Mouse (Mus musculus) mouse trophoblast stem cell (cell line): ENCODE data around the gene Rad21l.

Experiments
- in situ Hi-C, 2 experiments: fragments of 300-500 bp; cut with MseI, MboI; formaldehyde crosslinking; loops; 2 replicates in 1 of 2; 3 replicates in 1 of 2; pipeline ENCODE4 v1.15.1; 2025

Gene Rad21l

DNA sequence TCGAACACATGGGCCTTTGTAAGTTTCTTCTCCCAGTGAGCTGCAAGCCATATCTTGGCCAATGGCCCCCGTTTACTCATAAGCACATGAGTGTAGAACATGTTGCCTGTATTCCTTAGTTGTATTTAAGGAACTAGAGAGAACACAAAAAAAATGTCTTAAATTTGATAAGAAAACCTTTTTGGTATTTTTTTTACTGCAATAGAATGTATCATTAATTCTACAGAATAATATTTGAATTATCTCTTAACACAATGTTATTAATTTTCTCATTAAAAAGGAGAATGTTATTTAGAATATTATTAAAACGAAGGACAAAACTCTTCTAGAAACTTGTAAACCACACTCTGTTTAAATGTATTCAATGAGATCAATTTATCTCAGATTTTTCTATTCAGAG lies at the start of gene Rad21l:
Rad21l (minus strand) TSS at position 101 of the 400 bp plus-strand sequence.
- in situ Hi-C loops, result no loop called here

DNA sequence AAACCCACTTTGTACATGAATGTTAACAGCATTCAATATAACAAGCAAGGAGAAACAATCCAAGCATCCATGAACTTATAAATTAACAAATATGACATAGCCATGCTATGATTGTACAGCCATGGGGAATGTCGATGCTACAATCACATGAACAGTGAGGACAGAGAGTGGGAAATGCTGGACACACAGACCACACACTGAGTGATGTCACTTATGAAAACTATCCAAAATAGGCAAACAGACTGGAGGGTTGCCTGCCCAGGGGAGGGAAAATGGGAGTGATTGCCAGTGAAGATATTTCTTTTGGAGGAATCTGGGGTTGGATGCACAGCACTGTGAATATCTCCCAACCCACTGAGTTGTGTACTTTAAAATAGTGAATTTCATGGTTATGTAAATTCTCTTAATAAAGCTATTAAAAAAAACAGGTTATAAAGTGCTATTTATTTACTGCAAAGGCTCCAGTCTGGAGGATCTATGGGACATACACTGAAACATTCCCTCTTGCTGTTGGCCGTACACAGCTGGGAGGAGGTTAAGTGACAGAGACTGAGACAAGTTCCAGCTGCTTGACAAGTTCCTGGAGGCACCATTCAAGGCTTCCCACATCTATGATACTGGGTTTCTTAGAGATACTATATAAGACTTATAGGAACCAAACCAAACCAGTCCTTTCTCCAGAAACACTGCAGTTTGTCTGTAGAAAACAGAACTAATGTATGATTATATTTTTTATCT lies 48.2 kb upstream of the Rad21l start:
- in situ Hi-C loops, result no loop called here

DNA sequence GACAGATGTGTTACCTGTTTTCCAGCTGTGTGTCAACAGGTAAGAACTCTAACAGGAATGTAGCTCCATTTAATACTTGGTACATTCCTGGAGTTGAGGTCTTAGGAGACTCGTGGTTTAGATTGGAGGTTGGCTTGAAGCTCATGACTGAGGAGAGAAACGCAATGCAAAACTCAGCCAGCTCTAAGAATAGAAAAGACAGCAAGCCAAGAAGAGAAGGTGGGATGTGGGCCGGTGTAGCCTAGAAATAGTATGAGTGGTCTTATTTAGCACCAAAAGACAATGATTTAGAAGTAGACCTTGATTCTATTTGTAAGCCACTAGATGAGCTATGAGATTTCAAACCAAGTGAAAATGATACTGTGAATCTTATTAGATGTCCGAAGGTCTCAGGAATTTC lies 47.2 kb upstream of the Rad21l start:
- in situ Hi-C loops, result no loop called here

DNA sequence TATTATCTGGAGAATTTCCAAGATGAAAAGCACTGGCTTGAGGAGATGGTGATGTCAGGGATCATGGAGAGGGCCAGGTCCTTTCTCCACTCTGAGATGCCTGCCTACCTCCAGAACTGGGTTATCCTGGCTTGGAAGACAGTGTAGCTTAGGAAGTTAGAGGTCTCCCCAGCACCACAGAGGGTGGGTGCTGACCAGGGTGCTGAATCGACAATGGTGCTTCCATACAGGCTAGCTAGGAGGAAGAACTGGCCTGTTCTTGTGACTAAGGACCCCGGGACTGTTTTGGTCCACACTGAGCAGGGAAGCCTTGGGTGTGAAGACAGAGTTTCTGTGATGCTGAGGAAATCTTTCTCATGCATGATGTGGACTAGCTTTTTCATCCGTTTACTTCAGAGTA lies 44.3 kb upstream of the Rad21l start:
- in situ Hi-C loops, result no loop called here

DNA sequence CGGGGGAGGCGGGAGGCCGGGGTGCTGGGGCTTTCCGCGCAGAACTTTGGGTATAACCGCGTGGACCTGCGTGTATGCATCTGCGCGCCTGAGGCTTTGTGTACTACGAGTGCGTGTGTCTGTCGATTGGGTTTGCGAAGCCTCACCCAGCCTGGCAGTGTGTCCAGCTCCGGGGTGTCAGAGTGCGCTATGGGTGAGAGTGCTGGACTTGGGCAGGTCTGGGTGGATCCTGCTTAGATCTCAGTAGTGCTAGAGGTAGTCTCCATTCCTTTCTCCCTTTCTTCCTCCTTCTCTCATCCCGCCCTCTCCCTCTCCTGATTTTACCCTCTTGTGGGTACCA lies 34.5 kb upstream of the Rad21l start:
- in situ Hi-C loops, result no loop called here

DNA sequence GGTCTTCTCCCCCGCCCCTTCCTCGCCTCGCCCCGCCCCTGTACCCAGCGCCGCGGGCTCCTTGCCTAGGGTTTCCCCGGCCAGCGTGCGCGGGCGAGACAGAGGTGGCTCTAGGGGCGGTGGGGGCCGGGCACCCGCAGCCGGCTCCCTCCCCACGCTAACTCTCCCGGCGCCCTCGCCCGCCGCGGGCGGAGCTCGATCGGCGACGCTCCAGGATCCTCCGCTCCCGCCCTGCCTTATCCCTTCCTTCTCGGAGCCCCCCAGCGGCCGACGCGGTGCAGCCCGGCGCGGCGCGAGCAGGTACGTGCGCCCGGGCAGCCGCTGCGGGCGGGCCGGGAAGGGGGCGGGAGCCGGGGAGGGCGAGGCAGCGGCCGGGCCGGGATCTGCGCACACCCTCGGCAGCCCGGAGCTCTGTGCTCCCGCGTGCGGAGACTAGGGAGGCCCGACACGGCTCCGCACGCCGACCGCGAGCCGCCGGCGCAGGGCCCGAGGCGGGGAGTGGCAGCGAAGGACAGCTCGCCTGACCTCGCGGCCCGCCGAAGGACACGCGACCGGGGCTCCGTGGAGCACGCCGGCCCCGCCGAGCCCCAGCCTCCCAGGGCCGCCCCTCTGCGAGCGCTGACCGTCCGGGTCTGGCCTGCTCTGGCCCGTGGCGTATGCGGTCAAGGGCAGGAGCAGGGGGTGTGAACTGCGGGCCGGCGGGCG lies 34.0 kb upstream of the Rad21l start:
- in situ Hi-C loops, result no loop called here

DNA sequence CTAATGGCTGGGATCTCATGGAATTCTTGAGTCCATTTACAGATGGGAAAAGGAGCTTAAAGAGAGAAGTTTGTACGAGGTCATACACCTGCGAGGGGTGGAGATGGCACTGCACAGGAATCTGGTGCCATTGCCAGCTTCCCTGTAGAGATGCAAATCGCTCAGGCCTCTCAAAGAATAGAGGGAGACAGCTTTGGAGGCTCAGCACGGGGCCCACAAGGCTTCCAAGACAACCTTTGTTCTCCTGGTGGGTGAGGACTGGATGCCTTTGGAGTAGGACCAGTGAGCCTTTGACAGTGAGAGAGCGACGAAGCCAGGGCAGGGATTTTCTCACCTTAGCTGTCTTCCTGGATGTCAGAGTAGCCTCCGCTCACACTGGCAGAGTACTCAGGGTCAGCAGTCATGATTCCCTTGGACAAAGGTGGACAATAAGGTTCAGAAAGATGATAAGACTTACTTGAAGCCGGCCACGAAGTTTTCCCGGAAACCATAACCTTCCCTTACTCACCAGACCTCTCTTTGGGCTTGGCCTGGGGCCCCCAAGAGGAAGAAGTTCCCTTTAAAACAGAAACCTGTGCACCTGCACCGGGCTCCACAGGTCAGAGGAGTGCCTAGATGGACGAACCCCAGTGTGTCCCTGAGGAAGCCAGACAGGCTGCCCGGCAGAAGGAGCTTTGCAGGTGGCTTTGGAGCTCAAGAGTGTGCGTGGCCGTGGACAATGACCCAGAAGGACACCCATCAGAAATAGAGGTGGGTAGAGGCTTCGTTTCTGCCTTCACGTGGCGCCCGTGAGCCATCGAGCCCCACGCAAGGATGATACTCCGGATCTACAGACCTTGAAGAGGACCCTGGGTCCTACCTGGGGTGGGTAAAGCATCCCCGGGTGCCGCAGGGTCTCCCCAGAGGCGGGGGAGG lies 33.2 kb upstream of the Rad21l start, which contains the start of gene Tmem74b:
Tmem74b (plus strand) TSS at position 778 of the 915 bp plus-strand sequence.
- in situ Hi-C loops, result no loop called here

DNA sequence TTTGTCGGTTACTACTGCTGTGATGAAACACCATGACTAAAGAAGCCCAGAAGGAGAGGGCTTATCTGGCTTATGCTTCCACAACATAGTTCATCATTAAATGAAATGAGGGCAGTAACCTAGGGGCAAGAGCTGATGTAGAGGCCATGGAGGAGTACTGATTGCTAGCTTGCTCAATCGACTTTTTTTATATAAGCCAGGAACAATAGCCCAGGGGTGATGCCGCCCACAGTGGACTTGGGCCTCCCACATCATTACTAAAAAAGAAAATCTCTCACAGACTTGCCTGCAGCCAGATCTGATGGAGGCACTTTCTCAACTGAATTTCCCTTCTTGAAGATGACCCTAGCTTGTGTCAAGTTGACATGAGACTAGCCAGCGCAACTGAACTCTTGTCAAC lies 14.6 kb upstream of the Rad21l start:
- in situ Hi-C loops, result no loop called here

DNA sequence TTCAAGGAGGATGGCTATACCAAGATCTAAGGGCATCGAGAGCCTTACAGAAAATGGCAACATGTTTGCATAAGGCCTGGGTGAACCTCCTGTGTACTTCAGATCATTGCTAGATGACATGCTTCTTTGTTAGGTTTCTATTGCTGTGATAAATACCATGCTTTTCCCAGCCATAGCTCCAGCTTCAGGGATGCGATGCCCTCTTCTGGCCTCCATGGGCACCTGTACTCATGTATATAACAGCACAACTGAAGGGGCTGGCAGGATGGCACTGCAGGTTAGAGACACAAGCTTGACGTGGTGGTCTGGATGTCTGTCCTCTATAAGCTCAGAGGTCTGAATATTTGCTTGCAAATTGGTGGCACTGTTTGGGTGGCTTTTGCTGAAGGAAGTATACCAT lies 14.0 kb upstream of the Rad21l start:
- in situ Hi-C loops, result no loop called here

DNA sequence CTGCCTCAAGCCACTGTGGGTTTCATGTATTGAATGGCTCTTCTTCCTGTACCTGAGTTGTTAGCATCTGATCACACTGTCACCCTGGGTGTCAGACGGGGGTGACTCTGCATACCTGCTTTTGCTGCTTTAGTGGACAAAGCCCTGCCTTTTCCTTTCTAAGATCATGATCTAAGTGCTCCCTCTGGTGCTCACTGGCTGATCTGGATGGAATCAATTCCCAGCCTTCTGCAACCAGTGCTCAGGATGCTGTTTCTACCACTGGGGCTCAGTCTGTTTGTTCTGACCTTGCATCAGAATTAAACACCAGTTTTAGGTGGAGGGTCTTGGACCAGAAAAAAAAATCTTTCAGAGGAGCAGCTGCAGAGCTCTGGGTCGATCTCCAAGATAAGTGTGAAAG lies 7.9 kb upstream of the Rad21l start:
- in situ Hi-C loops, result no loop called here

DNA sequence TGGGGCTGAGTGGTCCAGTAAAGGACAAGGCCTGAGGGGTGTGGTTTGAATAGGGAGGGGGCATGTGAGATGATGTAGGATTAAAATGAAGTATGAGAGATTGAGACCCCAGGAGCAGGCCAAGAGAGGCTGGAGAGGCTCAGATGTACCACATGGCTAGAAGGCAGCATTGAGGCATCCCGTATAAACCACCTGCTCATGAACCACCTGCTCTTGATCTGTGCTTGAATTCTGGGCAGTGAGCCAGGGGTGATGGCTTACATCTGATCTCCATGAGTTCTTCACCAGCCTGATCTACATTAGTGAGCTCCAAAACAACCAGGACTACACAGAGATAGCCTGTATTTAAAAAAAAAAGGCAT lies 2.6 kb upstream of the Rad21l start:
- in situ Hi-C loops, result no loop called here

DNA sequence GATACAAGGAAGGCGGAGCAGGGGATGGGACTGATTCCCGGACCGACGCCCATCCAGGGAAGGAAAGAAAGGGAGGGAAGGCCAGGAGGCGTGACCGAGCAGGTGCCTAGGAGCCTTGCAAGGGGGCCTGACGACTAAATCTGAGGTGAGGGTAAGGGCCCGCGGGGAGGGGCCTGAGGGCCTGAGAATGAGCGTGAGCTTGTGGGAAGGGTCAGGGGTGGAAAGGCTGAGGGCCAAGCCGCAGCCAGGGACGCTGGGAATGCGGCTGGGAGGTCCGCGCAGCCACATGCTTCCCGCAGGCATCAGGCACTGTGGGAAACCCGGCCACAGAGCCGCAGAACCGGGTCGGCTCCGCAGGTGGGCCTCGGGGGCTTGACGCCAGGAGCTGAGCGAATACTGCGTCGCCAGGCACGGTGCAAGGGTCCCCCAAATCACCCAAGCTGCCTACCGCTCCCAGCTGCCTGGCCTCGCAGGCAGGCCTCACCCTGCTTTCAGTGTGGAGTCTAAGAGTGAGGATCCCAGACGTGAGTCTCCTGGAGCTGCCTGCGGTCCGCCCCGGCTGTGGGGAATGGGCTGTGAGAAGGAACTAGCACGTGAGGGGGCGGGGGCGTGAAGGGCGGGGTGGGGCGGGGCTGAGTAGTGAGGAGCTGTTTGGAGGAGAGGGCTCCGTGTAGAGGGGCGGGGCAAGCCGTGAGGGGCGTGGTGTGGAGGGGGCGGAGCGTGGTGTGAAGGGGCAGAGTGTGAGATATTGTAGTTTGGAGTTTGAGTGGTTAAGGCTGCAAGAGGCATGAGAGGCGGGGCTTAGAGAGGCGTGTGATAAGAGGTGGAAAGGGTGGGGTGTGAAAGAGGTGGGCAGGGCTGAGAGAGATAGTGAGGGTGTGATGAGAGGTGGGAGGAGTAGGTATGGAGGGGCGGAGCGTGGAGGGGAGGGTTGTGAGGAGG lies 2.0 kb upstream of the Rad21l start:
- in situ Hi-C loops, result no loop called here

DNA sequence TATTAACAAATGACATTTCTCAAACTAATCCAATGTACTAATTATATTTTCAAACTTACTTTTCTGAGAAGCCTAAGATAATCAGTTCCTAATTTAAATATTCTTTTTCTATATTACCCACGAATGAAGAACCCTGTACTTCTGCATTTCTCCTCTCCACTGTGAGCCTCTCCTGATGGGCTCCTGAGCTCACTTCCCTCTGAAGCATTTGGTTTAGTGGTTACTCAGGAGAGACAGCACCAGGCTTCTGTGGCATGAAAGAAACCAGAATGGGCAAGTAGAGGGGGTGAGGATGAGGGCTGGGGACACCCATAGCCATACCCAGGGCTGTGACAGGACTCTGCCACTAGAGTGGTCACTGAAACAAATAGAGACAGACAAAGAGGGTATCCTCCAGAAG lies 16.3 kb downstream of the Rad21l start:
- in situ Hi-C loops, result no loop called here

DNA sequence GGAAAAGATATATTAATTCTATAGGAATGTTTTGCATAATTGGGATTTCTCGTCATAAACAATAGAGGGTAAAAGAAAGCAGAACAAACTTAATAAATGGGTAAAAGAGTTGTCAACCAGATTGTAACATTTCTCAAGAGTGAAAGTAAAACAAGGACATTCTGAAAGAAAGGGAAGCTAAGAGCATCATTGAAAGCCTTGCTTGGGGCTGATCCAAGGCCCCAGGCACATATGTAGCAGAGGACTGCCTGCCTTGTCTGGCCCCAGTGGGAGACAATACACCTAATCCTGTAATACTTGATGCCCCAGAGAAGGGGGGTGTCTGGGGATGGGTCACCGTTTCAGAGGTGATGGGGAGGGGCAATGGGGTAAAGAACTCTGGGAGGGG lies 32.3 kb downstream of the Rad21l start:
- in situ Hi-C loops, result no loop called here

DNA sequence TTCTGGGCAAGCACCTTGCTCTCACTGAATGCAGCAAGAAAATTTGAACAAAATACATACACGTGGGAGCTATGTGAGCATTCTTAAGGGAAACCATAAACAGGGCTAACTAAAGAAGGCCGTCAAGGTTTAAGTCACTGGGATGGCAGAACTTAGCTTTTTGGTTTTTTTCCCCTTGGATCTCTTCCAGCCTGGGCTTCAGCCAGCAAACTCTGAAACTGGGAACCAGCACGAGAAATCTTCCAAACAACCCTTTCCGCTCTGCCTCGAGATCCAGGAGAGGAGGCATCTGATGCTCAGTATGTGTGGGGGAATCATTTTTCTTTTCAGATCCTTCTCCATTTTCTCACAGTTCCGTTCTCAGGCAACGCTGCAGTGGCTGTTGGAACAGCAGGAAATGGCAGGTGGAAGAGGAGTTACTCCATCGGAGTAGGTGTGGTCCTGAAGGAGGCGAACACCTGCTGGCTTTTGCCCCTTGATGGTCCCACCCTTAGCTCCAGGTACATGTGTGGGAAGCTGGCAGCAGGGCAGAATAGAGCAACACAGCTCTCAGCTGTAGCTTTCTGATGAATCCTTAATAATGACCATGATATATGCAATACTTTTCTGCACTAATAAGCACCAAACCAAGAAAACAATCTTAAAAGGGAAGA lies 32.8 kb downstream of the Rad21l start:
- in situ Hi-C loops, result no loop called here

DNA sequence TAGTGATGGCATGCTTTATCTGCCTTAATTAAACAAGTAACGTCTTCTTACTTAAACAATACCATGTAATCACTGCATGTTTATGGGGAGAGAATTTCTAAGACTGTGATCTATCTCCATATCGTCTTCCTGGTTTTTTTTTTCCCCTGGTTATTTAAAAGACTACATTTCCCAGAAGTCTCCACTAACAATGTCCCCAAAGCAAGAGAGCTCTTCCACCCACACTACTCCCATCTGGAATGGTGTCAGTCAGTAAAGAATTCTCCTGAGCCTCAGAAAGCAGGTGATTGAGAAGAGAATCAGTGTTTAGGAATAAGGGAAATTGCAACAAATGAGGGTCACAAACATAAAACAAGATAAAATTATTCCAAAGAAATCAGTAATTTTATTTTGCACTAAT lies 33.4 kb downstream of the Rad21l start:
- in situ Hi-C loops, result no loop called here

DNA sequence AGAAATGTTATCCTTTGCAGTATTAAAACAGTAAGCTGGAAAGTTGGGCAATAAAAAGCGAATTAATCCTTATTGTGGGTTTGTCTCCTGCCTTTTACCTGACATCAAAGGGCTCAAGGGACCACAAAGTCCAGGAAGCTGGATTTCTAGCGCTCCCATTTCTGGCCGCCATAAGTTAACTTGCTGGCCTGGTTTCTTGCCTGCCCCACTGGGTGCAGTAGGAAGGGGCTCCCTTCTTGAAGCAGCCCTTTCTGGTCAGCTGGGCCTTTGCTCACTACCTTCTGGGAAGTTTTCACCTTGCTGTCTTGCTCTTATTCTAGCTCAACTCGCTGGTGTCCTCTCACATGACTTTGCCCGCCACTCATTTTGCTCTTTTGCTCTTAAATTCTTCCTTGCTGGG lies 35.4 kb downstream of the Rad21l start:
- in situ Hi-C loops, result no loop called here

DNA sequence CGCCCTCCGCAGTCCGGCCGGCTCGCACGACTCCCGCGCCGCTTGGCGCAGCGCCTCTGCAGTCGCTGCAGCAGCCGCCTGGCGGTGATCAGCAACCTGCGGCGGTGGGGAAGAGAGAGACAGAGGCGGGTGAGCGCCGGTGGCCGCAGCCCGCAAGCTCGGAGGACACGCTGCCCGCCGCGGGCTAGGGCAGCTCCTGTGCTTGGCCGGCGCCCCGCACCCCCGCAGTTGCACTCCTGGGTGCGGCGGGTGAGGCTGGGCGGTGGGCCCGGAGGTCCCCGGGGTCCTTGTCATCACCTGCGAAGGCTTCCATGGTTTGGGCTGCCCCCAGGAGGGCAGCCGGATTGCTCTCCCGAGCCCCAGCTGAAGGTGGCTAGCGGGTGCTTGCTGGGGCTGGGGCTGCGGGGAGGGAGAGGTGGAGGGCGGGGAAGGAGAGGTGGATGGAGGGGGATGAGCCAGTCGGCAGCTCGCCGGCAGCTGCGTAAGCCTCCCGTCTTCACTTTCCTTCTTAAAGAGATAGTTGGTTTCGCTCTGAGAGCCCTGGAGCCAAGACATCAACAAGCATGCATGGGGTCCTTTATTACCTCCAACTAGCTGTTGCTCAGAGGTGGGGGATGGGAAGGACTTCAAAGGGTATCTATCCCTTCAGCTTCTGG lies 36.0 kb downstream of the Rad21l start, which contains the start of gene Snph:
Snph (minus strand) TSS at position 435 of the 656 bp plus-strand sequence.
- in situ Hi-C loops, result no loop called here

DNA sequence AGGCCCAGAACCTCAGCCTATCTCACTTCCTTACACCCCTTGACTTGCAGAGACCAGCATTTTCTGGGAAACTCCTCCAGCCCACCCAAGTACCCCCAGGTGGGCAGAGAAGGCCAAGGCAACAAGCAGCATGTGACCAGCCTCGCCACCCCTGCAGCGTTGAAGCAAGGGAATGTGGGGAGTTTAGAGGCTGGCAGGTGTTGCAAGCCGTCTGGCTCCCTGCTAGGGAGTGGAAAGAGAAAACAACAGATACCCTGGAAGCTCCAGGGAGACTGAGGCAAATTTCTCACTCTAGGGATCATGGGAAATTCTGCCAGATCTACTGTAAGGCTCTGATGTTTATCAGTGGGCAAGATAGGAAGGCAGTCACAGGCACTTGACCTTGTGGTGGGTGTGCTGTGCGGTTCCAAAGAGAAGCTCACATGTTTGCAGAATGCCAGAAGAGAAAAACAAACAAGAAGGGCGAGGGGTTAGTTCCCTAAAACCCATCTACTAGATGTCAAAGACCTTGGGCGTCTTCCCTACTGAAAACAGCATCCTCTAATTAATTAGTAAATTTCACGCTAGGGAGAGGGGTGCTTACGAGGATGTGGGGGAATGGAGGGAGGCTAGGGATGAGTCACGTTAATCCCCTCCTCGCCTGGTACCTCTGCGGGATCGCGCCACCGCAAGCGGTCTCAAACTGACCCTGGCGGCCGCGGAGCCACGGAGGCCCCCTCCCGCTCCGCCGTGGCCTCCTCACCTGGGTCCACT lies 36.8 kb downstream of the Rad21l start:
- in situ Hi-C loops, result no loop called here

DNA sequence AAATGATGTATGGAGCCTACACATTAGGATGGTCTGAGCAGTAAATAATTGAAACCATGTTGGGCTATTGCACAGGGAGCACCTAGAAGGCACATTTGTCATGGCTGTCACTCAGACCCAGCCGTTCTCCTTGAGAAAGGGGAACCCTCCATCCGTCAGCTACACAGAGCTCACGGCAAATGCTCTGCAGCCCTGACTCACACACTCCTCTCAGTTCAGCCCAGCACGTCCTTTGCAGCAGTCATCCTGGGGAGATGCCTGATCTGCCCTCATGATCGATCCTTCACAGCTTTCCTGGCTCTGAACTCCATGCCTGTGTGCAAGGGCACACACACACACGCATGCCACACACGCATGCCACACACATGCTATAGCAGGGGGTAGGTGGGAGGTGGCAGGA lies 39.0 kb downstream of the Rad21l start:
- in situ Hi-C loops, result no loop called here
